Mouse (Mus musculus): ENCODE measurements at regions not wholly inside any gene's neighbourhood (a gene's known extent, or its start where the extent isn't known, plus 50 kb on each side); places are given as distances from the start of the nearest gene placed in this dataset.

DNA sequence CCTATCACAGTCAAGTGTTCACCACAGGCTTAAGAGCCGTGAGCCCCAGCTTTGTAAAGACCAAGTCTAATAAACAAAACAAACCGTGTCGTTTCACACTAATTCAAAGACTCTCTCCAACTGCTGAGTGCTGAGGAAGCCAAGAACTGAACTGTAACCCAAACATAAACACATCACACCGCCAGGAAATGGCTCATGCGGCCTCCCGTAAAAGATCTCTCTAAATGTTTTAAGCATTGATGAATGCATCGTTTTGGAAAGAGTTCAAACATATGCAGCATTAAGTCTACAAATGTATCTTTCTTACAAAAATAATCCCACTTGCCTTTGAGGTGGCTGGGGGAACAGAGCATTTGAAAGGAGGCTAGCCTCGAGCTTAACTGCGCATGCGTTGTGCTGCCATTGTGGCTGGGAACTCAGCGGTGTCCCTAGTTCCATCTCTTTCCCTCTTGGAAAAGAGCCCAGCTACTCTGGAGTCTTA lies 280.7 kb downstream of the Gxylt1 start:
- TF ChIP-seq CTCF (IDR thresholded peaks at IDR 0.05; ENCODE audit: insufficient read depth, low read depth, low read length) = no peak
- no peak for TF ChIP-seq POLR2A (IDR thresholded peaks at IDR 0.05; ENCODE audit: insufficient read depth, low read depth, low read length)

All from olfactory bulb, adult 2 months (tissue).